Mouse (Mus musculus): ENCODE measurements at regions not wholly inside any gene's neighbourhood (a gene's known extent, or its start where the extent isn't known, plus 50 kb on each side); places are given as distances from the start of the nearest gene placed in this dataset.
"Not testable (repeated sequence)": the region's sequence is repeated elsewhere in the genome, so short reads cannot be mapped to it uniquely, and the experiment has no call there.

- Histone ChIP-seq H3K9ac (ENCODE audit: low read length) (no peak overlapping the region), H3K4me1 (ENCODE audit: control insufficient read depth, insufficient read depth, low read length) (no peaks in the 10 kb centered on the region), H3K27me3 (ENCODE audit: control insufficient read depth, insufficient read depth, low read length) (no peaks in the 10 kb centered on the region), H3K27ac (ENCODE audit: low read length) (peak overlapping the region; percentile 59), H3K36me3 (ENCODE audit: control insufficient read depth, insufficient read depth, low read length) (no peaks in the 10 kb centered on the region), H3K4me2 (ENCODE audit: low read depth, low read length) (no peak overlapping the region), H3K4me3 (replicated peaks; ENCODE audit: low read length) (no peak overlapping the region), H3K9me3 (replicated peaks; ENCODE audit: control insufficient read depth, low read length) (no peaks in the 10 kb centered on the region)
- peak; percentile 21; the same call in 1 of the 2 replicates for ATAC-seq (ENCODE audit: insufficient read depth, low FRiP score)
- 87% methylated on average over 4 of the region's 4 CpGs for WGBS
Observed at GRCm38 (mm10) chr13:5551131-5551530, 310.2 kb upstream of the Klf6 start.

GRCm38 (mm10) chr13:5553461-5553860, 307.8 kb upstream of the Klf6 start:
- Histone ChIP-seq H3K9ac (ENCODE audit: low read length) (no peak overlapping the region), H3K9me3 (replicated peaks; ENCODE audit: control insufficient read depth, low read length) (no peaks in the 10 kb centered on the region), H3K36me3 (ENCODE audit: control insufficient read depth, insufficient read depth, low read length) (no peaks in the 10 kb centered on the region), H3K27me3 (ENCODE audit: control insufficient read depth, insufficient read depth, low read length) (no peaks in the 10 kb centered on the region), H3K4me3 (replicated peaks; ENCODE audit: low read length) (no peak overlapping the region), H3K4me2 (ENCODE audit: low read depth, low read length) (no peak overlapping the region), H3K4me1 (ENCODE audit: control insufficient read depth, insufficient read depth, low read length) (no peaks in the 10 kb centered on the region), H3K27ac (ENCODE audit: low read length) (no peak overlapping the region)
- no peak for ATAC-seq (ENCODE audit: insufficient read depth, low FRiP score)

- ATAC-seq (ENCODE audit: insufficient read depth, low FRiP score) = no peak
- Histone ChIP-seq H3K4me2 (ENCODE audit: low read depth, low read length) (no peak overlapping the region), H3K27ac (ENCODE audit: low read length) (no peak overlapping the region), H3K9me3 (replicated peaks; ENCODE audit: control insufficient read depth, low read length) (no peaks in the 10 kb centered on the region), H3K36me3 (ENCODE audit: control insufficient read depth, insufficient read depth, low read length) (no peaks in the 10 kb centered on the region), H3K4me3 (replicated peaks; ENCODE audit: low read length) (no peak overlapping the region), H3K4me1 (ENCODE audit: control insufficient read depth, insufficient read depth, low read length) (no peaks in the 10 kb centered on the region), H3K9ac (ENCODE audit: low read length) (no peak overlapping the region), H3K27me3 (ENCODE audit: control insufficient read depth, insufficient read depth, low read length) (no peaks in the 10 kb centered on the region)
Observed at GRCm38 (mm10) chr13:5558095-5558494, 303.2 kb upstream of the Klf6 start.

GRCm38 (mm10) chr13:5566479-5566878, 294.8 kb upstream of the Klf6 start:
- no peaks in the 10 kb centered on the region for H3K4me1 ChIP-seq (ENCODE audit: control insufficient read depth, insufficient read depth, low read length)
- H3K36me3 ChIP-seq (ENCODE audit: control insufficient read depth, insufficient read depth, low read length) = no peaks in the 10 kb centered on the region
- 58% methylated on average over 2 of the region's 2 CpGs for WGBS
- ATAC-seq (ENCODE audit: insufficient read depth, low FRiP score) = no peak
- no peaks in the 10 kb centered on the region for H3K9me3 ChIP-seq (replicated peaks; ENCODE audit: control insufficient read depth, low read length)
- H3K4me3 ChIP-seq (replicated peaks; ENCODE audit: low read length) = no peak overlapping the region
- H3K4me2 ChIP-seq (ENCODE audit: low read depth, low read length) = no peak overlapping the region
- H3K27ac ChIP-seq (ENCODE audit: low read length) = no peak overlapping the region
- no peaks in the 10 kb centered on the region for H3K27me3 ChIP-seq (ENCODE audit: control insufficient read depth, insufficient read depth, low read length)
- no peak overlapping the region for H3K9ac ChIP-seq (ENCODE audit: low read length)

GRCm38 (mm10) chr13:5566896-5567295, 294.4 kb upstream of the Klf6 start:
- Histone ChIP-seq H3K36me3 (ENCODE audit: control insufficient read depth, insufficient read depth, low read length) (no peaks in the 10 kb centered on the region), H3K4me2 (ENCODE audit: low read depth, low read length) (no peak overlapping the region), H3K9me3 (replicated peaks; ENCODE audit: control insufficient read depth, low read length) (no peaks in the 10 kb centered on the region), H3K27ac (ENCODE audit: low read length) (no peak overlapping the region), H3K4me3 (replicated peaks; ENCODE audit: low read length) (no peak overlapping the region), H3K4me1 (ENCODE audit: control insufficient read depth, insufficient read depth, low read length) (no peaks in the 10 kb centered on the region), H3K9ac (ENCODE audit: low read length) (no peak overlapping the region), H3K27me3 (ENCODE audit: control insufficient read depth, insufficient read depth, low read length) (no peaks in the 10 kb centered on the region)
- ATAC-seq (ENCODE audit: insufficient read depth, low FRiP score) = no peak
- WGBS = 79% methylated on average over 2 of the region's 2 CpGs

GRCm38 (mm10) chr13:5569579-5569978, 291.7 kb upstream of the Klf6 start:
- no peaks in the 10 kb centered on the region for H3K27me3 ChIP-seq (ENCODE audit: control insufficient read depth, insufficient read depth, low read length)
- H3K4me3 ChIP-seq (replicated peaks; ENCODE audit: low read length) = no peak overlapping the region
- H3K9me3 ChIP-seq (replicated peaks; ENCODE audit: control insufficient read depth, low read length) = no peaks in the 10 kb centered on the region
- no peak overlapping the region for H3K9ac ChIP-seq (ENCODE audit: low read length)
- no peak for ATAC-seq (ENCODE audit: insufficient read depth, low FRiP score)
- no peaks in the 10 kb centered on the region for H3K36me3 ChIP-seq (ENCODE audit: control insufficient read depth, insufficient read depth, low read length)
- WGBS = 90% methylated on average over 1 of the region's 1 CpGs
- no peaks in the 10 kb centered on the region for H3K4me1 ChIP-seq (ENCODE audit: control insufficient read depth, insufficient read depth, low read length)
- no peak overlapping the region for H3K4me2 ChIP-seq (ENCODE audit: low read depth, low read length)
- no peak overlapping the region for H3K27ac ChIP-seq (ENCODE audit: low read length)

- no peaks in the 10 kb centered on the region for H3K9me3 ChIP-seq (replicated peaks; ENCODE audit: control insufficient read depth, low read length)
- no peak overlapping the region for H3K4me3 ChIP-seq (replicated peaks; ENCODE audit: low read length)
- no peaks in the 10 kb centered on the region for H3K27me3 ChIP-seq (ENCODE audit: control insufficient read depth, insufficient read depth, low read length)
- no peak overlapping the region for H3K27ac ChIP-seq (ENCODE audit: low read length)
- H3K9ac ChIP-seq (ENCODE audit: low read length) = no peak overlapping the region
- no peak for ATAC-seq (ENCODE audit: insufficient read depth, low FRiP score)
- WGBS = 86% methylated on average over 2 of the region's 2 CpGs
- H3K4me1 ChIP-seq (ENCODE audit: control insufficient read depth, insufficient read depth, low read length) = no peaks in the 10 kb centered on the region
- no peak overlapping the region for H3K4me2 ChIP-seq (ENCODE audit: low read depth, low read length)
- no peaks in the 10 kb centered on the region for H3K36me3 ChIP-seq (ENCODE audit: control insufficient read depth, insufficient read depth, low read length)
Observed at GRCm38 (mm10) chr13:5570386-5570785, 290.9 kb upstream of the Klf6 start.

GRCm38 (mm10) chr13:5576568-5576967, 284.7 kb upstream of the Klf6 start:
- ATAC-seq (ENCODE audit: insufficient read depth, low FRiP score) = no peak

GRCm38 (mm10) chr13:5583681-5584080, 277.6 kb upstream of the Klf6 start:
- 87% methylated on average over 7 of the region's 7 CpGs for WGBS
- not testable (repeated sequence) for H3K4me2 ChIP-seq (ENCODE audit: low read depth, low read length); ATAC-seq (ENCODE audit: insufficient read depth, low FRiP score); H3K4me3 ChIP-seq (replicated peaks; ENCODE audit: low read length); H3K36me3 ChIP-seq (ENCODE audit: control insufficient read depth, insufficient read depth, low read length); H3K4me1 ChIP-seq (ENCODE audit: control insufficient read depth, insufficient read depth, low read length); H3K27me3 ChIP-seq (ENCODE audit: control insufficient read depth, insufficient read depth, low read length); H3K9me3 ChIP-seq (replicated peaks; ENCODE audit: control insufficient read depth, low read length); H3K27ac ChIP-seq (ENCODE audit: low read length); H3K9ac ChIP-seq (ENCODE audit: low read length)

More at GRCm38 (mm10) chr13:5576568-5576967, 284.7 kb upstream of the Klf6 start:
- H3K36me3 ChIP-seq (ENCODE audit: control insufficient read depth, insufficient read depth, low read length) = no peaks in the 10 kb centered on the region
- WGBS = 69% methylated on average over 5 of the region's 5 CpGs
- H3K9ac ChIP-seq (ENCODE audit: low read length) = no peak overlapping the region
- H3K27me3 ChIP-seq (ENCODE audit: control insufficient read depth, insufficient read depth, low read length) = no peaks in the 10 kb centered on the region
- H3K9me3 ChIP-seq (replicated peaks; ENCODE audit: control insufficient read depth, low read length) = no peaks in the 10 kb centered on the region
- no peak overlapping the region for H3K27ac ChIP-seq (ENCODE audit: low read length)
- no peaks in the 10 kb centered on the region for H3K4me1 ChIP-seq (ENCODE audit: control insufficient read depth, insufficient read depth, low read length)
- H3K4me3 ChIP-seq (replicated peaks; ENCODE audit: low read length) = no peak overlapping the region
- H3K4me2 ChIP-seq (ENCODE audit: low read depth, low read length) = no peak overlapping the region

GRCm38 (mm10) chr13:5587196-5587595, 274.1 kb upstream of the Klf6 start:
- H3K9me3 ChIP-seq (replicated peaks; ENCODE audit: control insufficient read depth, low read length) = no peaks in the 10 kb centered on the region
- H3K4me2 ChIP-seq (ENCODE audit: low read depth, low read length) = no peak overlapping the region
- no peak overlapping the region for H3K27ac ChIP-seq (ENCODE audit: low read length)
- no peak overlapping the region for H3K9ac ChIP-seq (ENCODE audit: low read length)
- no peaks in the 10 kb centered on the region for H3K4me1 ChIP-seq (ENCODE audit: control insufficient read depth, insufficient read depth, low read length)
- no peaks in the 10 kb centered on the region for H3K36me3 ChIP-seq (ENCODE audit: control insufficient read depth, insufficient read depth, low read length)
- no peak for ATAC-seq (ENCODE audit: insufficient read depth, low FRiP score)
- H3K27me3 ChIP-seq (ENCODE audit: control insufficient read depth, insufficient read depth, low read length) = no peaks in the 10 kb centered on the region
- H3K4me3 ChIP-seq (replicated peaks; ENCODE audit: low read length) = no peak overlapping the region
